Mouse (Mus musculus): ENCODE results near the gene Polg2. TPM values are rescaled to one million over a fixed set of nuclear protein-coding genes. Genes with fewer than 3 reads are reported as not detected.

Polg2 gene
- total and polyA plus RNA-seq, 3 experiments = 12.1 to 12.5 (median 12.3) TPM

GRCm38 (mm10) chr11:106817156-106817555 is 37.8 kb upstream of the Polg2 start:
- no peaks in the 10 kb centered on the region for H3K4me1 ChIP-seq (ENCODE audit: control insufficient read depth in 1 of 2, insufficient read depth in 2 of 2)
- H3K4me2 ChIP-seq (ENCODE audit: insufficient read depth, low read depth, poor library complexity, severe bottlenecking) = no peak overlapping the region
- H3K36me3 ChIP-seq (replicated peaks in 1 of 2; ENCODE audit: control insufficient read depth in 1 of 2, insufficient read depth in 1 of 2, low read length in 1 of 2) = peaks cover 80 to 95% of the 10 kb centered on the region in 2 experiments
- no peaks in the 10 kb centered on the region for H3K27me3 ChIP-seq (replicated peaks)
- no peak overlapping the region for H3K9ac ChIP-seq (ENCODE audit: insufficient read depth, low read depth)
- dilution Hi-C loops (cut with MboI; ENCODE audit: extremely low pct_ligation_motif_present, extremely low pct_unique_long_range_greater_than_20kb, low sequenced_read_pairs) = no loop called here
- in situ Hi-C loops (cut with MboI; ENCODE audit: low pct_ligation_motif_present, low pct_unique_long_range_greater_than_20kb, low sequenced_read_pairs) = no loop called here
- TF ChIP-seq RAD21 (IDR thresholded peaks at IDR 0.05; ENCODE audit: low read depth, low read length) = no peak
- TF ChIP-seq ZC3H11A (IDR thresholded peaks at IDR 0.05; ENCODE audit: low read depth, low read length) = no peak
- no peak for TF ChIP-seq ZNF384 (IDR thresholded peaks at IDR 0.05; ENCODE audit: low read depth, low read length)
- TF ChIP-seq ZKSCAN1 (IDR thresholded peaks at IDR 0.05; ENCODE audit: borderline replicate concordance, low read depth, low read length) = no peak
- TF ChIP-seq GABPA (IDR thresholded peaks at IDR 0.05; ENCODE audit: insufficient replicate concordance, low read depth, low read length) = no peak
- TF ChIP-seq MXI1 (IDR thresholded peaks at IDR 0.05; ENCODE audit: low read depth, low read length) = no peak
- no peak for TF ChIP-seq USF1 (IDR thresholded peaks at IDR 0.05; ENCODE audit: low read depth, low read length)
- no peak for TF ChIP-seq SMC3 (IDR thresholded peaks at IDR 0.05; ENCODE audit: low read depth, low read length)
- no peak for TF ChIP-seq TBP (conservative IDR thresholded peaks at IDR 0.05; ENCODE audit: low read depth, low read length)
- TF ChIP-seq MAFK (IDR thresholded peaks at IDR 0.05; ENCODE audit: insufficient replicate concordance, low read length) = no peak
- no peak for TF ChIP-seq CHD1 (IDR thresholded peaks at IDR 0.05; ENCODE audit: low read depth, low read length)
- no peak for TF ChIP-seq USF2 (conservative IDR thresholded peaks at IDR 0.05; ENCODE audit: low read depth, low read length)
- no peak for TF ChIP-seq HCFC1 (IDR thresholded peaks at IDR 0.05; ENCODE audit: low read depth, low read length)
- no peak for TF ChIP-seq NELFE (IDR thresholded peaks at IDR 0.05; ENCODE audit: low read depth, low read length)
- TF ChIP-seq SIN3A (IDR thresholded peaks at IDR 0.05; ENCODE audit: low read length) = no peak
- no peak for TF ChIP-seq JUN (IDR thresholded peaks at IDR 0.05; ENCODE audit: insufficient read depth, low read depth, low read length)
- no peak for TF ChIP-seq EP300 (IDR thresholded peaks at IDR 0.05; ENCODE audit: low read length)
- TF ChIP-seq MAZ (IDR thresholded peaks at IDR 0.05; ENCODE audit: low read depth, low read length) = no peak
- TF ChIP-seq JUND (conservative IDR thresholded peaks at IDR 0.05; ENCODE audit: low read depth, low read length) = no peak
- H3K9me3 ChIP-seq (replicated peaks; ENCODE audit: low read length) = no peaks in the 10 kb centered on the region
- H3K79me2 ChIP-seq (replicated peaks; ENCODE audit: control insufficient read depth, extremely low read depth, insufficient read depth, poor library complexity, severe bottlenecking) = no peaks in the 10 kb centered on the region
- no peak for DNase-seq (ENCODE audit: extremely low read depth)
- no peak overlapping the region for H3K4me3 ChIP-seq (replicated peaks in 1 of 3; ENCODE audit: low read depth in 2 of 3, low read length in 2 of 3, poor library complexity in 1 of 3)
- H3K27ac ChIP-seq (ENCODE audit: insufficient read depth, low read depth) = no peak overlapping the region

- H3K27ac ChIP-seq (ENCODE audit: insufficient read depth, low read depth) = no peak overlapping the region
- TF ChIP-seq ZNF384 (IDR thresholded peaks at IDR 0.05; ENCODE audit: low read depth, low read length) (no peak), ZC3H11A (IDR thresholded peaks at IDR 0.05; ENCODE audit: low read depth, low read length) (no peak), JUND (conservative IDR thresholded peaks at IDR 0.05; ENCODE audit: low read depth, low read length) (no peak), BHLHE40 (IDR thresholded peaks at IDR 0.05; ENCODE audit: low read depth, low read length) (no peak), POLR2AphosphoS2 (IDR thresholded peaks at IDR 0.05; ENCODE audit: low read depth, low read length) (no peak), IRF4 (IDR thresholded peaks at IDR 0.05; ENCODE audit: low read depth, low read length) (no peak), ZMIZ1 (IDR thresholded peaks at IDR 0.05; ENCODE audit: low read depth, low read length) (no peak), EP300 (IDR thresholded peaks at IDR 0.05; ENCODE audit: low read length) (no peak), ZKSCAN1 (IDR thresholded peaks at IDR 0.05; ENCODE audit: borderline replicate concordance, low read depth, low read length) (no peak), MEF2A (IDR thresholded peaks at IDR 0.05; ENCODE audit: borderline replicate concordance, low read depth, low read length) (no peak), CHD1 (IDR thresholded peaks at IDR 0.05; ENCODE audit: low read depth, low read length) (no peak), RAD21 (IDR thresholded peaks at IDR 0.05; ENCODE audit: low read depth, low read length) (no peak), NRF1 (IDR thresholded peaks at IDR 0.05; ENCODE audit: low read depth, low read length) (no peak), PAX5 (IDR thresholded peaks at IDR 0.05; ENCODE audit: low read length) (no peak)
- no peaks in the 10 kb centered on the region for H3K9me3 ChIP-seq (replicated peaks; ENCODE audit: low read length)
- H3K36me3 ChIP-seq (replicated peaks in 1 of 2; ENCODE audit: control insufficient read depth in 1 of 2, insufficient read depth in 1 of 2, low read length in 1 of 2) = peaks cover 84 to 98% of the 10 kb centered on the region in 2 experiments
- H3K79me2 ChIP-seq (replicated peaks; ENCODE audit: control insufficient read depth, extremely low read depth, insufficient read depth, poor library complexity, severe bottlenecking) = no peaks in the 10 kb centered on the region
- H3K4me1 ChIP-seq (ENCODE audit: control insufficient read depth in 1 of 2, insufficient read depth in 2 of 2) = no peaks in the 10 kb centered on the region
- dilution Hi-C loops (cut with MboI; ENCODE audit: extremely low pct_ligation_motif_present, extremely low pct_unique_long_range_greater_than_20kb, low sequenced_read_pairs) (no loop called here), in situ Hi-C loops (cut with MboI; ENCODE audit: low pct_ligation_motif_present, low pct_unique_long_range_greater_than_20kb, low sequenced_read_pairs) (no loop called here)
- no peaks in the 10 kb centered on the region for H3K27me3 ChIP-seq (replicated peaks)
- no peak overlapping the region for H3K9ac ChIP-seq (ENCODE audit: insufficient read depth, low read depth)
- no peak for DNase-seq (ENCODE audit: extremely low read depth)
- H3K4me3 ChIP-seq (replicated peaks in 1 of 3; ENCODE audit: low read depth in 2 of 3, low read length in 2 of 3, poor library complexity in 1 of 3) = no peak overlapping the region
- no peak overlapping the region for H3K4me2 ChIP-seq (ENCODE audit: insufficient read depth, low read depth, poor library complexity, severe bottlenecking)
Observed at GRCm38 (mm10) chr11:106816316-106816715, 37.0 kb upstream of the Polg2 start.
